Mouse (Mus musculus) lung, embryonic 16.5 days (tissue): ENCODE results near the gene Tenm4. TPM values are rescaled to one million over a fixed set of nuclear protein-coding genes. Genes with fewer than 3 reads are reported as not detected.
A peak's percentile ranks its signal among the peaks of the same experiment; 100 is the strongest.

Experiments used
- ATAC-seq: fragments of 200-750 bp; cut with Nextera tagmentation; 2 replicates; pipeline ENCODE4 v1.8.0; 2017; ENCODE audit warnings: low read depth, mild to moderate bottlenecking, moderate library complexity
- H3K27ac ChIP-seq: fragments of 300-500 bp; sonication (generic); 2 replicates; pipeline ENCODE4 v1.5.1; 2014; ENCODE audit warnings: mild to moderate bottlenecking, control low read depth, low read length
- H3K27me3 ChIP-seq: fragments of 300-500 bp; sonication (generic); 2 replicates; pipeline ENCODE4 v1.6.1; 2014; ENCODE audit warnings: low read depth, low read length, mixed read lengths; ENCODE audit not compliant: control insufficient read depth, insufficient read depth
- H3K36me3 ChIP-seq: fragments of 300-500 bp; sonication (generic); 2 replicates; pipeline ENCODE4 v1.6.1; 2014; ENCODE audit warnings: low read length; ENCODE audit not compliant: control insufficient read depth, insufficient read depth
- H3K4me1 ChIP-seq: fragments of 300-500 bp; sonication (generic); replicated peaks from 2 replicates; pipeline ENCODE4 v1.6.1; 2014; ENCODE audit warnings: low read length, mixed read lengths; ENCODE audit not compliant: control insufficient read depth, insufficient read depth
- H3K4me2 ChIP-seq: fragments of 300-500 bp; sonication (generic); 2 replicates; pipeline ENCODE4 v1.6.1; 2014; ENCODE audit warnings: low read depth, low read length, control low read depth
- H3K4me3 ChIP-seq: fragments of 300-500 bp; sonication (generic); 2 replicates; pipeline ENCODE4 v1.5.1; 2014; ENCODE audit warnings: mild to moderate bottlenecking, low read length, control low read depth
- H3K9ac ChIP-seq: fragments of 300-500 bp; sonication (generic); 2 replicates; pipeline ENCODE4 v1.6.1; 2014; ENCODE audit warnings: low read length, control low read depth
- H3K9me3 ChIP-seq: fragments of 300-500 bp; sonication (generic); 2 replicates; pipeline ENCODE4 v1.6.1; 2016; ENCODE audit warnings: low read length; ENCODE audit not compliant: control insufficient read depth
- WGBS: fragments of 180-500 bp; shearing (Covaris S2); extraction: QIAGEN DNeasy Blood & Tissue Kit; methylation state at CpG from one replicate; pipeline ENCODE4 v1.1.7; 2014; 5-methylcytosine and 5-hydroxymethylcytosine counted together
- polyA plus RNA-seq: library from polyadenylated mRNA; unstranded; fragments of >200 nt; fragmentation: Nextera tagmentation; extraction: Ambion mirVana; gene quantifications from 2 replicates; pipeline ENCODE4 v1.2.1, GENCODE M21; 2015

The Tenm4 gene
- polyA plus RNA-seq, 1 experiment from 2014 or later, result 18.5 TPM

- H3K4me3 ChIP-seq, result no peak overlapping the region
- 94% methylated on average over 4 of the region's 4 CpGs for WGBS
- no peak for ATAC-seq
- peaks cover 14% of the 10 kb centered on the region for H3K4me1 ChIP-seq
- H3K27ac ChIP-seq, result no peak overlapping the region
- H3K36me3 ChIP-seq, result no peaks in the 10 kb centered on the region
- no peaks in the 10 kb centered on the region for H3K9me3 ChIP-seq
- H3K9ac ChIP-seq, result no peak overlapping the region
- no peaks in the 10 kb centered on the region for H3K27me3 ChIP-seq
- no peak overlapping the region for H3K4me2 ChIP-seq
Measured at GRCm38 (mm10) chr7:96838926-96839325, 667.9 kb downstream of the Tenm4 start.

GRCm38 (mm10) chr7:96839586-96839985, 668.5 kb downstream of the Tenm4 start:
- 81% methylated on average over 4 of the region's 4 CpGs for WGBS
- H3K27ac ChIP-seq, result no peak overlapping the region
- no peak overlapping the region for H3K4me3 ChIP-seq
- H3K9me3 ChIP-seq, result no peaks in the 10 kb centered on the region
- no peak overlapping the region for H3K4me2 ChIP-seq
- H3K9ac ChIP-seq, result no peak overlapping the region
- no peaks in the 10 kb centered on the region for H3K27me3 ChIP-seq
- H3K4me1 ChIP-seq, result peaks cover 16% of the 10 kb centered on the region
- ATAC-seq, result no peak
- H3K36me3 ChIP-seq, result no peaks in the 10 kb centered on the region

GRCm38 (mm10) chr7:96842477-96843255, 671.6 kb downstream of the Tenm4 start:
- H3K27me3 ChIP-seq, result no peaks in the 10 kb centered on the region
- peak overlapping the region; percentile 73 for H3K27ac ChIP-seq
- no peaks in the 10 kb centered on the region for H3K9me3 ChIP-seq
- no peak overlapping the region for H3K4me2 ChIP-seq
- 42% methylated on average over 12 of the region's 12 CpGs for WGBS
- no peak overlapping the region for H3K4me3 ChIP-seq
- peak; percentile 58 for ATAC-seq
- peaks cover 22% of the 10 kb centered on the region for H3K4me1 ChIP-seq
- H3K9ac ChIP-seq, result no peak overlapping the region
- H3K36me3 ChIP-seq, result no peaks in the 10 kb centered on the region

GRCm38 (mm10) chr7:96844104-96844894, 673.3 kb downstream of the Tenm4 start:
- Histone ChIP-seq H3K9ac (no peak overlapping the region), H3K4me1 (peaks cover 22% of the 10 kb centered on the region), H3K27ac (peak overlapping the region; percentile 84), H3K4me2 (no peak overlapping the region), H3K9me3 (no peaks in the 10 kb centered on the region), H3K4me3 (no peak overlapping the region), H3K27me3 (no peaks in the 10 kb centered on the region), H3K36me3 (no peaks in the 10 kb centered on the region)
- WGBS, result 34% methylated on average over 8 of the region's 8 CpGs
- peak; percentile 89 for ATAC-seq

GRCm38 (mm10) chr7:96852781-96853180, 681.7 kb downstream of the Tenm4 start:
- Histone ChIP-seq H3K9ac (no peak overlapping the region), H3K4me3 (no peak overlapping the region), H3K4me1 (no peaks in the 10 kb centered on the region), H3K4me2 (no peak overlapping the region), H3K9me3 (no peaks in the 10 kb centered on the region), H3K36me3 (peaks cover 3% of the 10 kb centered on the region; the same call in 1 of the 2 replicates), H3K27ac (no peak overlapping the region), H3K27me3 (no peaks in the 10 kb centered on the region)
- ATAC-seq, result no peak
- WGBS, result 85% methylated on average over 2 of the region's 2 CpGs

GRCm38 (mm10) chr7:96855867-96856406, 684.9 kb downstream of the Tenm4 start:
- H3K27ac ChIP-seq, result no peak overlapping the region
- no peak overlapping the region for H3K4me3 ChIP-seq
- WGBS, result 76% methylated on average over 5 of the region's 5 CpGs
- H3K4me1 ChIP-seq, result peaks cover 6% of the 10 kb centered on the region; the same call in 1 of the 2 replicates
- H3K9ac ChIP-seq, result no peak overlapping the region
- H3K36me3 ChIP-seq, result peaks cover 4% of the 10 kb centered on the region; the same call in 1 of the 2 replicates
- H3K9me3 ChIP-seq, result no peaks in the 10 kb centered on the region
- H3K4me2 ChIP-seq, result no peak overlapping the region
- ATAC-seq, result no peak
- H3K27me3 ChIP-seq, result no peaks in the 10 kb centered on the region

GRCm38 (mm10) chr7:96856518-96856917, 685.5 kb downstream of the Tenm4 start:
- Histone ChIP-seq H3K27me3 (no peaks in the 10 kb centered on the region), H3K9ac (no peak overlapping the region), H3K4me2 (no peak overlapping the region), H3K27ac (no peak overlapping the region), H3K9me3 (no peaks in the 10 kb centered on the region), H3K36me3 (peaks cover 4% of the 10 kb centered on the region; the same call in 1 of the 2 replicates), H3K4me1 (peaks cover 6% of the 10 kb centered on the region; the same call in 1 of the 2 replicates), H3K4me3 (no peak overlapping the region)
- 51% methylated on average over 4 of the region's 4 CpGs for WGBS
- ATAC-seq, result no peak

GRCm38 (mm10) chr7:96859077-96859476, 688.0 kb downstream of the Tenm4 start:
- Histone ChIP-seq H3K4me2 (no peak overlapping the region), H3K27ac (no peak overlapping the region), H3K4me3 (no peak overlapping the region), H3K27me3 (no peaks in the 10 kb centered on the region), H3K4me1 (peaks cover 6% of the 10 kb centered on the region; the same call in 1 of the 2 replicates), H3K9ac (no peak overlapping the region), H3K36me3 (peaks cover 5% of the 10 kb centered on the region), H3K9me3 (no peaks in the 10 kb centered on the region)
- ATAC-seq, result no peak
- 67% methylated on average over 2 of the region's 2 CpGs for WGBS

- H3K27ac ChIP-seq, result no peak overlapping the region
Measured at GRCm38 (mm10) chr7:96859684-96860083, 688.6 kb downstream of the Tenm4 start.

More at GRCm38 (mm10) chr7:96859684-96860083, 688.6 kb downstream of the Tenm4 start:
- no peaks in the 10 kb centered on the region for H3K9me3 ChIP-seq
- 73% methylated on average over 5 of the region's 5 CpGs for WGBS
- H3K4me3 ChIP-seq, result no peak overlapping the region
- H3K9ac ChIP-seq, result no peak overlapping the region
- no peak for ATAC-seq
- H3K36me3 ChIP-seq, result peaks cover 5% of the 10 kb centered on the region
- no peaks in the 10 kb centered on the region for H3K27me3 ChIP-seq
- peaks cover 6% of the 10 kb centered on the region; the same call in 1 of the 2 replicates for H3K4me1 ChIP-seq
- H3K4me2 ChIP-seq, result no peak overlapping the region
